Mouse (Mus musculus) R1 (cell line): ENCODE measurements around the gene Esp24.
"Not testable (repeated sequence)": the region's sequence is repeated elsewhere in the genome, so short reads cannot be mapped to it uniquely, and the experiment has no call there.

Experiments
- DNase-seq: peaks from one replicate; pipeline ENCODE4 v3.0.0-alpha.2; 2018; ENCODE audit warnings: low read depth, low spot score

The Esp24 gene

GRCm38 (mm10) chr17:39036395-39036794, at the start of gene Esp24:
Esp24 (plus strand) TSS chr17:39036695.
- DNase-seq: not testable (repeated sequence)

GRCm38 (mm10) chr17:39009846-39010245, 26.6 kb upstream of the Esp24 start:
- DNase-seq: no peak

DNA sequence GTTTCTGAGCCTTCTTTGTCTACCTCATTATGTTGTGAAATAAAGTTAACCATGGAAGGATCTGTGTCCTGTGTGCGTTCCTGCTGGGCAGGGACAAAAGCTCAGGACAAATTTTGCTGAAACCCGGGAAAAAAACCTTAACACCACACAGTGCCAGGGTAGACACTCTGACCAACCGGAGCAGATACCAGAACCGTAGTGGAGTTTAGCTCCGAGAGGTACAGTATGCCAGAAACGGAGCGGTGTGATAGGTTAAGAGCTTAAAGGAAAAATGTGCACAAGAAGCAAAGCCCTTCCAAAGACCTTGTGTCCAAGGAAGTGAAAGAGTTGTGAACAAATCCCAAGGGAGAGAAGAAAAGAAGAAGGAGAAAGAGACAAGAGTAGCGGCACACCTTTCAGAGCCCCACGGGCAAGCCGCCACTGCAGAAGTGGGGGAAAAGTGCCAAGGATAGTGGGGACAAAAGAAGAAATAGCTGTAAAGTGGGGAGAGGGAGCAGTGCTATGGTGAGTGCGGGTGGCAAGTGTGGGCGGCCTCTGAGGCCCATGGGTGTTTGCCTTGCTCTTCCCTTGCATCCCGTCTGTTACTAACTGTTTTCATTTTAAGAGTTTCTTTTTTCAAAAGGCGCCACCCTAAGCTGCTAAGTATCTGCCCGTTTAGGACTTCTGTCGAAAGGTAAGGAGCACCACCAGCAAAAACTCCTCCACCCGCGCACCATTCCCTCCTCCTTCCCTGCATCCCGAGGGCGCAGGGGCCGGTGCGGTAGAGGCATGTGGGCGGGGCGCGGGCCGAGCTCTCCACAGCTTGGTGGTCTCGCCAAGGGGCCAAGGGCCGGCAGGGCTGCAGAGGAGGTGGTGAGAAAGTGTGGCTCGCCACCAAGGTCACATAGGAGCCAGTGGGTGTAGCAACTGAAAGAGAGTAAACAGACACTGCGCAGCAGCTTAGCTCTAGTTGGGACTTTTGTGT, 25.5 kb upstream of the Esp24 start:
- DNase-seq: peak; percentile 8

- no peak for DNase-seq
These were observed 19.3 kb upstream of the Esp24 start for GRCm38 (mm10) chr17:39017184-39017583.

DNA sequence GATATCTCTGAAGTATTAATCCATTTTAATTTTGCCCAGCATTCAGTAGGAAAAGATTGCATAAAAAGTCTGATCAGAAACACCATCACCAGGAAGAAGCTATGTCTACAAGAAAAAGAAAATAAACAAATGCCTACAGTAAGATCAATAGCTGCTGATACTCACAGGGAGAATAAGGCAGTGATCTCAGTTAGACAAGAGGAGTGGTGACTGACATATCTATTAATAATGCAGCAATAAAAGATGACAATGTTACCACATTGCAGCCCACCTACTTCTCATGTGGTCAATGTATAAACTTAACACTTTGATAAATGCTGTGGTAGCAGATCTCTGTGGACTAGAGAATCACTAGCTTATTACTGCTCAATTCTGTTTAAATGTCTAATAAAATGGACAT, 6.7 kb downstream of the Esp24 start, which contains the start of gene Gm21903:
TSS of gene Gm21903 (minus strand) at position 101 of the 400 bp plus-strand sequence.
- DNase-seq: no peak

DNA sequence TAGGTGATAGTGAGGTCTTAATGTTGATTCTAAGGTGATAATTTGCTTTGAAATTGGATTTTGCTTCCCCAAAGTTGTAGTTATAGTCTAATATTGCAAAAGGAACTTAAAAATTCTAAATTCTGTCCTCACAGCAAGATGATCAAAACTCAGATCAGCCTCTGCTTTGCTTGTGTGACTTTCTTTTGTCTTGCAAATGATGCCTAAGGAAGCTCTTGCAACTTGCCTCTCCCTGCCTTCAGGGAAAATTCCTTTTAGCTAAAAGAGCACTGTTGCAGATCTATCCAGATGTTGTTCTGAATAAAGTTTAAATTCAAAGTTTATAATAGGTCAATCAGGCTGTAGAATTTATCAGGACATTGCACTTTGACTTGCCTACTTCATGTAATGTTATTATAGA, 27.1 kb downstream of the Esp24 start:
- peak; percentile 69 for DNase-seq

DNA sequence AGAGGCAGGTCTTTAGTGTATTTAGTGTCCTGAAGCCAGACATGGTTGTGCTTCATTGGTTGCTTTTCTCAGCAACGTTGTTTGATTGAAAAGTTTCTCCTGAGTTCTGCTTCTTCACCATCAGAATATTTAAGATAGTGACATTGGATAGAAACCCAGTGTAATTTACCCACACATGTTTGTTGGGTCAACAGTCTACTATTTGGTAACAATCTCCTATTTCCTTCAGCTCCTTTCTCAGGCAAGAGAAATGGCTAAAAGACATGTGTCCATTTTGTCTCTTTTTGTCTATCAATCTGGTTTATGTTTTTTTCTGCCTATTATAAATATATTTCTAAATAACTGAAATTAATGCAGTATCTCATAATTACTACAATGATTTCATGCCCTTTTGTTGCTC, 40.4 kb downstream of the Esp24 start, which contains the start of gene Esp23:
TSS of gene Esp23 (minus strand) at position 101 of the 400 bp plus-strand sequence.
- DNase-seq: no peak
